Mouse (Mus musculus) layer of hippocampus, adult 2 months (tissue): ENCODE data around the gene Fancc. TPM values are rescaled to one million over a fixed set of nuclear protein-coding genes. Genes with fewer than 3 reads are reported as not detected.
A peak's percentile ranks its signal among the peaks of the same experiment; 100 is the strongest.

Experiments
- DNase-seq, 2 experiments: peaks; one replicate each; pipeline ENCODE4 v3.0.0; 2022; ENCODE audit warnings: low spot score in 2 of 2
- H3K27ac ChIP-seq: fragments of 200-600 bp; 2 replicates; pipeline ENCODE4 v1.8.1; 2022
- H3K4me3 ChIP-seq: fragments of 200-600 bp; 2 replicates; pipeline ENCODE4 v1.8.1; 2022; ENCODE audit warnings: mild to moderate bottlenecking
- CTCF ChIP-seq: fragments of 200-600 bp; conservative IDR thresholded peaks from 2 replicates; pipeline ENCODE4 v1.8.1; 2022; ENCODE audit warnings: antibody characterized with exemption, mild to moderate bottlenecking, moderate library complexity
- total RNA-seq, 2 experiments: library from RNA; stranded (reverse); gene quantifications; 2 replicates each; pipeline ENCODE4 v1.2.3; 2021

Gene Fancc
- total RNA-seq, 2 experiments from 2014 or later, result 6.5 to 9.5 TPM

- DNase-seq, result no peak
- no peak overlapping the region for H3K4me3 ChIP-seq
- no peak for TF ChIP-seq CTCF
- H3K27ac ChIP-seq, result no peak overlapping the region
Measured at GRCm38 (mm10) chr13:63507001-63507556, 10.0 kb upstream of the Fancc start.

GRCm38 (mm10) chr13:63506364-63506763 is 9.3 kb upstream of the Fancc start:
- TF ChIP-seq CTCF, result no peak
- Histone ChIP-seq H3K27ac (no peak overlapping the region), H3K4me3 (no peak overlapping the region)
- DNase-seq, result no peak

DNA sequence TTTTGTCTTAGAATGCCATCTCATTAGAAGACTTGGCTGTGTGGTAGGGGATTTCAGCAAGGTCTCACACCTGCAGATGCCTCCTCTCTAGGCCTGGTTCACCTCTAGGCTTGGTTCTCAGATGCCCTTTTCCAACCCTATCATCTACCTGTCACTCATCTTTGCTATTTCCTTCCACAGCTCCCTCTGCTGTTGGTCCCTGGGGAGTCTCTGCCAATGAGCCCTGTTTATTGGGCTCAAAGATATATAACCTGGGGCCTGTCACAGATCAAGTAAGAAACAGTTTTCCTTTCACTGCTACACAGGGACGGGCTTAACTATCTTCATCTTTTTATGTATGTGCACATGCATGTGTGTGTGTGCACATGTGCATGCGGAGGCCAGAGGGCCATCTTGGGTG is 5.3 kb upstream of the Fancc start:
- TF ChIP-seq CTCF, result 0 out of 2 replicates have a peak, but pooled peaks have one; percentile 13
- no peak overlapping the region for H3K4me3 ChIP-seq
- no peak overlapping the region for H3K27ac ChIP-seq
- no peak for DNase-seq

DNA sequence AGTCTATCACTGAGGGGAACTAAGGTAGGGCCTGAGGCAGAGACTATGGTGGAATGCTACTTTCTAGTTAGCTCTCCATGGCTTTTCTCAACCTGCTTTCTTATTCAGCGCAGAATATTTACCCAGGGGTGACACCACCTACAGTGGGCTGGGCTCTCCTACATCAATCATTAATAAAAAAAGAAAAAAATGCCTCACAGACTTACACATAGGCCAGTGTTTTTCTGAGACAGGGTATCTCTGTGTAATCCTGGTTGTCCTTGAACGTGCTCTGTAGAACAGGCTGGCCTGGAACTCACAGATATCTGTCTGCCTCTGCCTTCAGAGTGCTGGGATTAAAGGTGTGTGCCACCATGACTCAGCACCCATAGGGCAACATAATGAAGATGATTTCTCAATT is 2.4 kb upstream of the Fancc start:
- H3K4me3 ChIP-seq, result no peak overlapping the region
- H3K27ac ChIP-seq, result no peak overlapping the region
- DNase-seq, result no peak
- no peak for TF ChIP-seq CTCF

DNA sequence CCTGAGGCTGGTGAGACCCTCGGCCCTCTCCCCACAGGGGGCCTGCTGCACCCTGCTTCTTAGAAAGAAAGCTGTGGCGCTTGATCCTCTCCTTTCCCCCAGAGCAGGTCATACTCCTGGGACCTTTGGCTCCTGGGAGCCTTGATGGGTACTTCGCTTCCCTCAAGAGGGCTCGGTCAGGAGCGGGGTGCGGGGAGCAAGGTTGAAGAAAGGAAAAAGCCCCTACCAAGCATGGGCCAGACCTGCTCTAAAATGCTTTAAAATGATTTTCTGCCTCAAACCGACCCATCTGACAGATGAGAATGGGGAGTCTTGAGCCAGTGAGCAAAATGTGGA is 9.4 kb downstream of the Fancc start:
- DNase-seq, result no peak
- Histone ChIP-seq H3K27ac (no peak overlapping the region), H3K4me3 (no peak overlapping the region)
- TF ChIP-seq CTCF, result no peak

GRCm38 (mm10) chr13:63486791-63487706 is 10.0 kb downstream of the Fancc start:
- H3K4me3 ChIP-seq, result no peak overlapping the region
- TF ChIP-seq CTCF, result no peak

GRCm38 (mm10) chr13:63475356-63475755 is 21.7 kb downstream of the Fancc start:
- H3K27ac ChIP-seq, result no peak overlapping the region
- no peak for TF ChIP-seq CTCF
- no peak overlapping the region for H3K4me3 ChIP-seq
- no peak for DNase-seq

More at GRCm38 (mm10) chr13:63486791-63487706, 10.0 kb downstream of the Fancc start:
- no peak overlapping the region for H3K27ac ChIP-seq
- DNase-seq, result no peak

- peak in 1 of 2 experiments; percentile 5 for DNase-seq
- no peak overlapping the region for H3K27ac ChIP-seq
- no peak for TF ChIP-seq CTCF
- H3K4me3 ChIP-seq, result no peak overlapping the region
Measured at GRCm38 (mm10) chr13:63452898-63453297, 44.2 kb downstream of the Fancc start.

DNA sequence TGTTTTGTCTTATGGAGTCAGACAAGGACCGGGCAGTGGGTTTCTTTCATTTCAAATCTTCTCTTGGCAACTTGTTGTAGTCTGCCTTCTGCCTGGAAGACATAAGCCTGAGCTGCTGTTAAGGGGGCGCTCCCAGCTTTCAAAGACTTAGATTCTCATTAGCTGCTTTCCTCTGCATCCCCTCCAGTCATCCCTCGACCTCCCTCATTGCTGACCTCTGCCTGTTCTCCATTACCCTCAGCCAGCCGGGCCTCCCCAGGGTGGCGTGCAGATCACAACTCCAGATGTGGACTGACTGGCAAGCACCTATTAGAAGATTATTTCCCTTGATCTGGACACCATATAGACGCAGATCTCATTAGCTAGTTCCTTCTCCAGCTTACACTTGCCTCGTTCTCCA is 45.9 kb downstream of the Fancc start:
- TF ChIP-seq CTCF, result no peak
- no peak overlapping the region for H3K27ac ChIP-seq
- H3K4me3 ChIP-seq, result no peak overlapping the region
- DNase-seq, result no peak

GRCm38 (mm10) chr13:63445419-63445818 is 51.7 kb downstream of the Fancc start:
- no peak for TF ChIP-seq CTCF
- no peak overlapping the region for H3K4me3 ChIP-seq
- DNase-seq, result no peak

DNA sequence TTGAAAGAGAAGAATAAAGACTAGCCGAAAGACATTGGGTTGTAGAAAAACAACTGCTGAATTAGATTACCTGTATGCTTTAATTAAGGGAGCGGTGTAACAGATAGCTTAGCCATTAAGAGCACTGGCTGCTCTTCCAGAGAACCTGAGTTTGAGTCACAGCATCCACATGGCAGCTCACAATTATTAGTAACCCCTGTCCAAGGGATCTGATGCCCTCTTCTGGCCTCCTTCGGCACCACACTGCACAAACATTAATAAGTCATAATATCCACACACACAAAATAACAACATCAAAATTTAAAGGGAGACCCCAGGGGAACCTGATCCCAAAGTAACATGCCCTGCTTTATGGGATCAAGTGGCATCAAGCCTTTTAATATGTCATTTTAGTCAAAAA is 64.3 kb downstream of the Fancc start:
- no peak overlapping the region for H3K4me3 ChIP-seq
- H3K27ac ChIP-seq, result no peak overlapping the region
- no peak for DNase-seq
- TF ChIP-seq CTCF, result peak; percentile 67

More at GRCm38 (mm10) chr13:63445419-63445818, 51.7 kb downstream of the Fancc start:
- H3K27ac ChIP-seq, result no peak overlapping the region

DNA sequence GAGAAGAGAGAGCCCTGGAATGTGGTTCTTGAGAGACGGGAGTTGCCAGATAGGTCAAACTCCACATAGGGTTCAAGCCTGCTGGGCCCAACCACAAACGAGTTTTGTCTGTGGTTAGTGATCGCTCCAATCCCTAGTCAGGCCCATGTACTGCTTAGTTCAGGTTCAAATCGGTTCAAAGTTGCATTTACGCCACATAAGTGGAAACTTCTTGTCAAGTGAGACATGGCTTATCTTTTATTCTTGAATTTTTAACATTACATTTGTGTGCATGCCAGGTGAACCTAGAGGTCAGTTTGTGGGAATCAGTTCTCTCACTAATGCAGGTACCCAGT is 65.3 kb downstream of the Fancc start:
- Histone ChIP-seq H3K4me3 (peak overlapping the region; percentile 97), H3K27ac (peak overlapping the region; percentile 95)
- DNase-seq, result no peak
- no peak for TF ChIP-seq CTCF

DNA sequence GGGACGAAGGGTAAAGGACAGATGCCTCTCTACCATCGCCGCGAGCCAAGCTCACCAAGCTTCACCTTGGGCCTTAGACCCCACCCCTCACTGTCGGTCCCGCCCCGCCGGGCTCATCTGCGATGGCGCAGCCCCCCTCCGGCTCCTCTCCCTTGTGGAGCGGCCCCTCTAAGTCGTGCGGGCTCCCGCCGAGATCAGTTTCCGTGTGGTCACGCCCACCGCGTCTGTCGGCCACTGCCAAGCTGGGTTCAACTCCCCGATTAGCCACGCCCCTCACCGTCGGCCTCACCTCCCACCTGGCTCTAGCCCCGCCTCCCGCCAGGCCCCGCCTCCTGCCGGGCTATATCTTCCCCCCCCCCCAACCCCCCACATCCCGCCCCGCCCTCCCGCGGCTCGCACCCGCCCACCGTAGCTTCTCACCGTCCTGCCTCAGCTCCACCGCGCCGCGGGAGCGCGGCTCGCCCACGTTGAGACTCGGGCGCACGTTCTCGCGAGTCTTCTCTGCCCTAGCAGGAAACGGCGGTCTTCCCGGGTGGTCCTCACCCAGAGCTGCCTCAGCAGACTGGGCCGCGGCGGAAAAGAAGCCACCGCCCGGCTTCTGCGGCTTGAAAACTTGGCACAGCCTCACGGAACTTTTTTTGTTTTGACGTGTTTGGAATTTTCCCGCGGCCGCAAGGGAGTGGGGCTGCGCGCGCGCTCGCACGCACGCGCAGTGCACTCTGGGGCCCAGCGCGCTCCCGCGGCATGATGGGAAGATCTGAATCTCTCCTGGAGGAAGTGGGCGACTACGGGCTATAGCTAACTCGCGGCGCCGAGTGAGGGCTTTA is 65.8 kb downstream of the Fancc start:
- no peak; the same call in 1 of the 2 replicates for TF ChIP-seq CTCF
- peak overlapping the region; percentile 95 for H3K27ac ChIP-seq
- H3K4me3 ChIP-seq, result peak overlapping the region; percentile 97
- DNase-seq, result peak; percentile 85 to 88
